Mouse (Mus musculus) brain, embryonic 14.5 days (tissue): ENCODE data around the gene Evi5l. TPM values are rescaled to one million over a fixed set of nuclear protein-coding genes. Genes with fewer than 3 reads are reported as not detected.
"Not testable (repeated sequence)": the region's sequence is repeated elsewhere in the genome, so short reads cannot be mapped to it uniquely, and the experiment has no call there.

Experiments used
- DNase-seq: peaks from one replicate; pipeline ENCODE4 v3.0.0-alpha.2; 2011; ENCODE audit warnings: low read depth
- CTCF ChIP-seq: fragments of 200-500 bp; IDR thresholded peaks from 2 replicates; pipeline ENCODE4 v1.5.1; 2012; ENCODE audit warnings: inconsistent platforms, mild to moderate bottlenecking, moderate library complexity, borderline replicate concordance; ENCODE audit not compliant: insufficient read depth, insufficient read length; ENCODE audit errors: extremely low read depth
- POLR2A ChIP-seq: fragments of 200-500 bp; IDR thresholded peaks from 2 replicates; pipeline ENCODE4 v1.6.1; 2012; ENCODE audit warnings: mild to moderate bottlenecking, inconsistent platforms, borderline replicate concordance; ENCODE audit not compliant: poor library complexity, insufficient read depth, insufficient read length, severe bottlenecking; ENCODE audit errors: extremely low read depth
- polyA plus RNA-seq: library from polyadenylated mRNA; depleted of rRNA; stranded (reverse); fragments of >200 nt; gene quantifications from 2 replicates; pipeline ENCODE4 v1.2.3, GENCODE M21; 2012; rRNA removed

The Evi5l gene
- polyA plus RNA-seq, 1 experiment, result 107 TPM

DNA sequence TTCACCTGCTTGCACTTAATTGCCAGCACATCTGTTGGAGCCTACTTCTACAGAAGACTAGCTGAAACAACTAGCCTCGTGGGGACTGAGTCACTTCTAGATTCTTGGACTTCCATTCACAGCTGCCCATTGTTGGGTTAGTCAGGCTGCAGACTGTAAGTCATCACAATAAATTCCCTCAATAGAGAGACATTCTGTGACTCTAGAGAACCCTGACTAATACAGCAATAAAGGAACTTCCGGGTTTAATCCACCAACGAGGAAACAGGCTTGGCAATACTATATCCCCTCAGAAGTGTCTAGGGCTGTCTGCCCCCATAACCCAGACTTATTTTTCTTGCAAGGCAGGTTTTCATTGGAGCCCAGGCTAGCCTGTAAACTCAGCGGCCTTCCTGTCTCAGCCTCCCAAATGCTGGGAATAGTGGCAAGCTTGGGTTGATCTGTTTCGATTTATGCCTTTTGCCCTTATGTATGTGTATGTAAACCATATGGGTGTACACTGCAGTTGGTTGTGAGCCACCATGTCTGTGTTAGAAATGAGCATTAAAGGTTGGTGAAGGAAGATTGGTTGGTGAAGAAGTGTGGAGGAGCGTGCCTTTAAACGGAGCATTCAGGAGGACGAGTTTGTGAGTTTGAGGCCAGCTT lies 85.9 kb downstream of the Evi5l start:
- no peak for DNase-seq

DNA sequence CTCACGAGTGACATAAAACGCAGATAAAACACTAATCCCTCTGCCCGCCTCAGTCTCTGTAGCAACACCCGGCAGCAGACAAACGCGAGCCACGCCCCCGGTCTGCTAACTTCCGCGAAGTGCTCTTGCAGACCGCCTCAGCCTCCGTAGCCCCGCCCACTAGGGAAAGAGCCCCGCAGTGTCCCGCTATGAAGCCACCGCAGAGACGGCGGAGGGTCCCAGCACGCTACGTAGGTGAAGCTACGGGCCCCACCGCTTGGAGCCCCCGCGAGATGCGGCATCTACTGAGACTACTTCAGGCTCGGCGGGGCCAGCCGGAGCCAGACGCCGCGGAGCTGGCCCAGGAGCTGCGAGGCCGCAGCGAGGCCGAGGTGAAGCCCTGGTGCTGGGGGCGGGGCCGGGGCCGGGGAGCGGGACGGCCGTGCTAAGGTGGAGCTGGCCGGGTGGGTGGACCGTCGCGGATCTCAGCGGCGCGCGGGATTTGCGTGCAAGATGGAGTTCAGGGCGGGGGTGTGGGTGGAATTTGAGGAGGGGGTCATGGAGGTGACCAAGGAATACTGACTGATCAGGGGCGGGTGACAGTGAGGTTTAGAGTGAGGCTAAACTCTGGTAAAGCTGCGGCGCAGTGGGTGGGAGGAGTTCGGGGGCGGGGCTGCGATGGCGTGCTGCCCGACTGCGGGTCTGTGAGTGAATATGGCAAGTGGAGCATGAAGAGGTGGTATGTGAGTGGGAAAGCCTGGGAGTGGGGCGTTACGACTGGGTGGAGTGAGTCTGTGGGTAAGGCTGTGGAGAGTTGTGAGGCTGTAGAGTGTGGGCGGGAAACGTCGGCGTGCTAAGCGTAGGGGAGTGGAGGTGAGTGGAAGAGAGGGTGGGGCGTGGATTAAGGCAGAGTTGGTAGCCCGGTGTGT lies 86.8 kb downstream of the Evi5l start, which contains the start of gene Snapc2:
Gene Snapc2 (plus strand): TSS at position 147 of the 908 bp plus-strand sequence.
- DNase-seq, result peak; percentile 98
- TF ChIP-seq CTCF (no peak), POLR2A (peak; percentile 50; the same call in 1 of the 2 replicates)

More for the DNA sequence above, 85.9 kb downstream of the Evi5l start:
- no peak for TF ChIP-seq POLR2A
- no peak for TF ChIP-seq CTCF

DNA sequence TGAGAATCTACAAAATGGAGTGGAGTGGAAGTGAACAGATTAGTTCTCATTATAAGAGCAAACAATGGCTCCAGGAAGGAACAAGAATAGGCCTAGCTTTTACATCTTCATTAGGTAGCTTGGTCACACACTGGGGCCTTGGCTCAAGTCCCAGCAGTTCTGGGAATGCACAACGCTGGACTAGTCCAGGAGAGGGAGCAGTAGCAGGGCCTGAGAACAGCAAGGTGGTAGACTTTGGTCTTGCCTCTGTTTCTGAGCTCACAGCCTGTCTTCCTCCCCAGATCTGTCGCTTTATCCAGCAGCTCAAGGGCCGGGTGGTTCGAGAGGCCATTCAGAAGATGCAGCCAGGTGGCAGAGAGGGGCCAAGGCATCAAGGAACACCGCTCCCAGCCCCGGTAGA lies 87.6 kb downstream of the Evi5l start:
- TF ChIP-seq POLR2A, result no peak
- TF ChIP-seq CTCF, result peak; percentile 51; the same call in 1 of the 2 replicates
- peak; percentile 93 for DNase-seq

DNA sequence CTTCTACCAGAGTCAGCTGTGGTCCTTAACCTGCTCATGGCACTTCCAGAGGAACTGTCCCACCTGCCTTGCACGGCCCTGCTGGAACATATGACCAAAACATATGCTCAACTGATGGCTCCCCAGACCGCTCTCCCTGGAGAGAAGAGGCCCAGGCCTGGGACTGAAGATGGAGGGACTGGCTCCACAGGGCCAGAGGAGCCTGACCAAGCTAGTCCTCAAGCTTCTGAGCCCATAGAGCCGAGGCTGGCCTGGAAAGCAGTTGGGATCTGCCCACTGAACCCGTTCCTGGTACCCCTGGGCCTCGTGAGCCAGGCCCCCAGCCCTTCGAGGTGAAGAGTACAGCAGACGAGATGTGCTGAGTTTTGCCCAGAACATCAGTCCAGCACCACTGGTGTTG lies 89.1 kb downstream of the Evi5l start:
- DNase-seq, result not testable (repeated sequence)

DNA sequence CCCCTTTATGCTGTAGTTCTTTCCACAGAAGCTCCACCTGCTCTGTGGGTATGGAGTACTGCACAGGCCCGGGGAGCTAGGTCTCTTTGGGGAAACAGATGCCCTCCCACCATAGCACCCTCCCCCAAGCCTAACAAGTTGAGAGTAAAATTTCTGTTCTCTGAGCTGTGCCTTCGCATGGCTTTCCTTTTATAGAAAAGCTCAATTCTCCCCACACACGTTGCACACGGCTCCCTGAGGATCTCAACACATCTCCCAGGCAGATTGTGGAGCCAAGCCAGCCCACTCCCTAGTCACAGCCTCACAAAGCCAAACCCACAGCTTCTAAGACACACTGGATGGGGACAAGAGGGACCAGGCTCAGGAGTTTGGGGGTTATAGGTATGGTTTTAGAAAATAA lies 90.5 kb downstream of the Evi5l start:
- peak; percentile 44 for DNase-seq
- no peak for TF ChIP-seq POLR2A
- TF ChIP-seq CTCF, result no peak

DNA sequence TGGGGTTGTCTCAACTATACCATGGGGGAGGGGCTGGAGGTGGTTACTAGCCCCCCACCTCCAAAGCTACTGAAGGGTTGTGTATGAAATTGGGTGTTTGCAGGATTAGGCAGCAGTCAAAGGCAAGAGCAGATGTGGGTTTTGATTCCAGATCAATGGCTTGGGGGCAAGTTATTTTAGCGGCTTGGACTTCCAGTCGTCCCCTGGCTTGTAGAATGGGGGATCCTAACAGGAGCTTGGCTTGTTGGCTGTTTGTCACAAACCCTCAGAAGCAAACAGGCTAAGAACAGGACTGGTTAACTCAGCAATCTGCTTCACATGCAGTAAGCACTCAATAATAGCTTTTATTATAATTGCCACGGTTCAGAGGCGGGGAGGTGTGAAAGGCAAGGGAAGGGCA lies 91.0 kb downstream of the Evi5l start:
- TF ChIP-seq POLR2A (no peak), CTCF (no peak)
- DNase-seq, result no peak

DNA sequence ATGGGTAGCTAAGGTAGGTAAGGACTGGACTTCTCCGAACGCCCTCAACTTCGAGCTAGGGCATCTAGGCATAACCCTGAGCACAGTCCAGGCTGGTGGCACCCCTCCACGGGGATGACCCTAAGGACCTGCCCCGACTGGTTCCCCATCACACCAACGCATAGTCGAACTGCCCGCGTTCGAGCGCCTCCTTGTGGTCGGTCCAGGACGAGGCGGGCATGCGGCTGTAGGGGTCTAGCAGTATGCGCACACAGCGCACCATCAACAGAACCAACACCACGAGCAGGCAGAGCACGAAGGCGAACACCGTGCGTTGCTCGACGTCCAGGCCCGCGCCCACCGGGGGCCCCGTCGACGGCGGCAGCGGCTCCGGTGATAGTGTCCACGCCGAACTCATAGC lies 91.9 kb downstream of the Evi5l start:
- peak; percentile 94 for TF ChIP-seq CTCF
- TF ChIP-seq POLR2A, result no peak
- DNase-seq, result peak; percentile 89

DNA sequence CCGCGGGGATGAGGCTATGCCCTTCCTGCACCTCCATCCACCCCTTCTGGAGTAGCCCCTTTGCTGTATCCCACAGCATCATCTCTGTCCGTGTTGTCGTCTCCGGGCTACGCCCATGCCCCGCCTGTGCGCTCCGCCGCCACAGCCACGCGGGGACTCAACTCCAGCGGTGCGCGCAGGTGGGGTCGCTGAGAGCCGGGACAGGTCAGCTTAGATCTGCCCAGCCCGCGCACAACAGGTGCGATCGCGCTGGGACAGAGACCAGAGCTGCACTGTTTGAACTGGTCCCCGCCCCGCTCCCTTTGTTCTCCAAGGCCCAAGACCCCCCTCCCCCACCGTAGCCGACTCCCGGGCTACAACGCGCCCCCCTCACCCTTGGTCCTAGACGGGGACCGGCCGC lies 92.3 kb downstream of the Evi5l start:
- no peak for DNase-seq
- TF ChIP-seq POLR2A (no peak), CTCF (no peak)

DNA sequence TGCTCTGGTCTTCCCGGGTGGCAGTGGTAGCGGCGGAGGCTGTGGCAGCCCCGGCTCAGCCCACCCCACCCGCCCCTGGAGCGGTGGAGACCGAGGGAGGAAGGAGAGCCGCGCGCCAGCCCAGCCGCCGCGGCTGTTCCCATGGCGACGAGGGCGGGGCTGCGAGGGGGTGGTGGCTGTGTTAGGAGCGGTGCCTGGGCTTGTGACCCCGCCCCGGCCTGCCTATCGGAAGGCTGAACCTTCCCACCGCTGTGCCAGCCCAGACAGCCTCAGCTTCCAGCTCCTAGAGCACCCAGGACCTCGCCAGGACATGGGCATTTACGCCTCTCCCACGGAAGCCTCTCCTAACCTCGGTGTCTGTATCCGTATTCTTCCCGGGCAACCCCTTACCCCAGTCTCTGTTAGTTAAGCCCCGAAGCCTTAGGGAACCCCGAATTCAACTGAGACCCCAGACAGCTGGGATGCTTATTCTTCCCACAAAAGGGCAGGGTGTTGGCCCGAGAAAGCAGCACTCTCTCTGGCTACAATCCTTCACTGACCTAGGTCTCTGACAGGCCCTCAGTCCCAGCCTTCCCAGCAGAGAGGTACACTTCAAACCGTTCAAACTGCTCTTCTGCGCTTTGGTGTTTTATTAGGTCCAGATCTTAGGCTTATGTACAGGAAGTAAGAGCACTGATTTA lies 92.9 kb downstream of the Evi5l start, which contains the start of gene Ctxn1:
Gene Ctxn1 (minus strand): TSS at position 150 of the 680 bp plus-strand sequence.
- TF ChIP-seq CTCF, result no peak
- peak; percentile 63 for TF ChIP-seq POLR2A

DNA sequence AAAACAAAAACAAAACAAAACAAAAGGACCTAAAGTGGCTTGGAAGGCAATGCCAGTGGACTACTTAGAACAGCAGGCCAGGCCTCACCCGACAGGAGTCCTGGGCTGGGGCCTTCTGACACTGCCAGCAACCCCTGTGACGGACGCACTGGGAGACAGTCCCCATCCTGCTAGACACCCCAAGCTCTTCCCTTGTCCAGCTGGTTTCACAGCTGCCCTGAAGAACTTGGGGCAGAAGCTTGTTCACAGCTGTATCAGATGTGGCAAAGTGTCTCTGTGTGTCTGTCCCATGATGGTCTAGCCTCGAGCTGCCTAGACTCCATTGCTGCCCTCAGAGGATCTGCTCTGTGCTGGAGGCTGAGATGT lies 93.4 kb downstream of the Evi5l start:
- TF ChIP-seq CTCF (no peak), POLR2A (no peak)
- DNase-seq, result no peak

More for the DNA sequence above, 92.9 kb downstream of the Evi5l start, which contains the start of gene Ctxn1:
- DNase-seq, result peak; percentile 97

Other genes with a start within 250 kb of the Evi5l start
- not detected in 2 replicates for gene Cd209b, start 239.7 kb upstream of the Evi5l start, polyA plus RNA-seq
- gene Cd209c, start 211.8 kb upstream of the Evi5l start, polyA plus RNA-seq, result 0.05 and 0.15 TPM in 2 replicates
- gene Cd209f, start 60.7 kb upstream of the Evi5l start, polyA plus RNA-seq, result 0.07 TPM in 1 of 2 replicates, not detected in the other
- gene Cd209g, start 32.5 kb upstream of the Evi5l start, polyA plus RNA-seq, result 0.08 TPM in 1 of 2 replicates, not detected in the other
- gene Prr36, start 50.9 kb downstream of the Evi5l start, polyA plus RNA-seq, result 32.7 and 82.9 TPM in 2 replicates
- gene Lrrc8e, start 60.3 kb downstream of the Evi5l start, polyA plus RNA-seq, result not detected in 2 replicates
- gene Map2k7, start 72.2 kb downstream of the Evi5l start, polyA plus RNA-seq, result 58.7 and 63.5 TPM in 2 replicates
- gene Gm49320, start 72.3 kb downstream of the Evi5l start, polyA plus RNA-seq, result 4.3 and 5.6 TPM in 2 replicates
- 47.4 and 61.4 TPM in 2 replicates for gene Tgfbr3l, start 81.6 kb downstream of the Evi5l start, polyA plus RNA-seq
- gene Snapc2, start 86.5 kb downstream of the Evi5l start, polyA plus RNA-seq, result 65.5 and 75.9 TPM in 2 replicates
- gene Ctxn1, start 92.7 kb downstream of the Evi5l start, polyA plus RNA-seq, result 399 and 499 TPM in 2 replicates
- 76.3 and 92.6 TPM in 2 replicates for gene Timm44, start 109.3 kb downstream of the Evi5l start, polyA plus RNA-seq
- gene Ccl25, start 158.6 kb downstream of the Evi5l start, polyA plus RNA-seq, result 14.0 and 14.8 TPM in 2 replicates
- 55.8 and 63.9 TPM in 2 replicates for gene Elavl1, start 158.8 kb downstream of the Evi5l start, polyA plus RNA-seq